Mouse (Mus musculus) Patski (cell line): ENCODE measurements around the gene Glrx5. TPM values are rescaled to one million over a fixed set of nuclear protein-coding genes. Genes with fewer than 3 reads are reported as not detected.

ENCODE experiments used
- ATAC-seq: fragments of 100-300 bp; one replicate; pipeline ENCODE4 v1.8.0; 2021
- CTCF ChIA-PET: fragments of 350-600 bp; sonication (Branson Sonifier 250); formaldehyde crosslinking; loops from one replicate; lab custom pipeline; 2022; ENCODE audit warnings: inconsistent platforms; lab: Charles Lee
- POLR2A ChIA-PET: fragments of 350-600 bp; sonication (Branson Sonifier 250); formaldehyde crosslinking; loops from one replicate; lab custom pipeline; 2022; ENCODE audit warnings: antibody characterized with exemption, inconsistent platforms; lab: Charles Lee
- DNase-seq: peaks from one replicate; pipeline ENCODE4 v3.0.0-alpha.2; 2011; ENCODE audit warnings: low read depth, low spot score
- H3K27me3 ChIP-seq: fragments of 371-371 bp; one replicate; pipeline ENCODE4 v1.5.1; 2021
- CTCF ChIP-seq: fragments of 100-300 bp; IDR thresholded peaks from one replicate; pipeline ENCODE4 v1.5.1; 2021
- in situ Hi-C: fragments of 300-500 bp; cut with MboI; formaldehyde crosslinking; loops from 3 replicates; pipeline ENCODE4 v1.11.1; 2018; ENCODE audit warnings: low pct_unique_long_range_greater_than_20kb, mixed read lengths
- polyA plus RNA-seq: library from polyadenylated mRNA; unstranded; gene quantifications from one replicate; pipeline ENCODE4 v1.2.3, GENCODE M21; 2021

The Glrx5 gene
- polyA plus RNA-seq, 1 experiment from 2014 or later: 88.8 TPM

GRCm38 (mm10) chr12:105038211-105038610, 5.7 kb downstream of the Glrx5 start:
- no peak for ATAC-seq
- ChIA-PET CTCF (interaction anchor here (0.8 kb wide), 1 partner anchor 390 kb away, joined by 3 read pairs; no protein-coding TSS in a partner anchor), POLR2A (no interaction called here)
- in situ Hi-C loops: loop anchor here (25.0 kb wide), 1 partner anchor 601 kb away; no protein-coding TSS in a partner anchor
- no peak for TF ChIP-seq CTCF
- DNase-seq: no peak
- no peaks in the 10 kb centered on the region for H3K27me3 ChIP-seq

- in situ Hi-C loops: loop anchor here (25.0 kb wide), 1 partner anchor 602 kb away; no protein-coding TSS in a partner anchor
- no peaks in the 10 kb centered on the region for H3K27me3 ChIP-seq
- ATAC-seq: no peak
- ChIA-PET POLR2A (no interaction called here), CTCF (no interaction called here)
- no peak for DNase-seq
- TF ChIP-seq CTCF: no peak
Measured at GRCm38 (mm10) chr12:105038918-105039317, 6.4 kb downstream of the Glrx5 start.

- no peak for DNase-seq
- in situ Hi-C loops: loop anchor here (10.0 to 25.0 kb wide), 2 partner anchors 385 to 602 kb away; no protein-coding TSS in a partner anchor
- CTCF ChIA-PET: no interaction called here
- no peaks in the 10 kb centered on the region for H3K27me3 ChIP-seq
- POLR2A ChIA-PET: interaction anchor here (0.5 kb wide), 1 partner anchor 137 kb away, joined by 3 read pairs; no protein-coding TSS in a partner anchor
- no peak for ATAC-seq
- TF ChIP-seq CTCF: no peak
Measured at GRCm38 (mm10) chr12:105039578-105040289, 7.2 kb downstream of the Glrx5 start.

DNA sequence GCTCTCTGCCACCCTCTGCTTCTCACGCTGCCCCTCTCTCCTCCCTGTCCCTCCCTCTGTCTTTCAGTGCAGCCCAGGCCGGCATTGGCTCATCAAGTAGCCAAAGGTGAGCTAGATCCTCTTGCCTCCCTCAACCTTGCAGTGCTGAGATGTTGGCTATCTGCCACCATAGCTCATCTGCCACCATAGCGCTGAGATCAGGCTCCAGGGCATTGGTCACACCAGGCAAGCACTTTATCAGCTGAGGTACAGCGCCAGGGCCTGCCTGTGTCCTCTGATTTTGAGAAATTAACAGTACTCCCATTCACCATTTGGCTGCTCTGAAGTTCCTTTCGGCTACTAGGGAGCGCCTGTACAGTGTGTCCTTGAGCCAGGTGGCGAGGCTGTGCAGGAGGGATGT, 8.5 kb downstream of the Glrx5 start:
- CTCF ChIA-PET: interaction anchor here (0.5 to 1.7 kb wide), 2 partner anchors 9 to 251 kb away, joined by 3 to 4 read pairs; no protein-coding TSS in a partner anchor
- in situ Hi-C loops: loop anchor here (10.0 to 25.0 kb wide), 2 partner anchors 384 to 604 kb away; no protein-coding TSS in a partner anchor

GRCm38 (mm10) chr12:105043081-105043480, 10.6 kb downstream of the Glrx5 start:
- no peak for TF ChIP-seq CTCF
- ChIA-PET POLR2A (interaction anchor here (1.0 kb wide), 1 partner anchor 11 kb away, joined by 3 read pairs; the partner anchor contains the start of gene Glrx5), CTCF (no interaction called here)
- in situ Hi-C loops: loop anchor here (10.0 to 25.0 kb wide), 2 partner anchors 382 to 606 kb away; no protein-coding TSS in a partner anchor
- DNase-seq: no peak
- H3K27me3 ChIP-seq: no peaks in the 10 kb centered on the region
- ATAC-seq: no peak

More for the DNA sequence above, 8.5 kb downstream of the Glrx5 start:
- DNase-seq (no peak), ATAC-seq (no peak)
- H3K27me3 ChIP-seq: no peaks in the 10 kb centered on the region
- POLR2A ChIA-PET: no interaction called here
- TF ChIP-seq CTCF: no peak

DNA sequence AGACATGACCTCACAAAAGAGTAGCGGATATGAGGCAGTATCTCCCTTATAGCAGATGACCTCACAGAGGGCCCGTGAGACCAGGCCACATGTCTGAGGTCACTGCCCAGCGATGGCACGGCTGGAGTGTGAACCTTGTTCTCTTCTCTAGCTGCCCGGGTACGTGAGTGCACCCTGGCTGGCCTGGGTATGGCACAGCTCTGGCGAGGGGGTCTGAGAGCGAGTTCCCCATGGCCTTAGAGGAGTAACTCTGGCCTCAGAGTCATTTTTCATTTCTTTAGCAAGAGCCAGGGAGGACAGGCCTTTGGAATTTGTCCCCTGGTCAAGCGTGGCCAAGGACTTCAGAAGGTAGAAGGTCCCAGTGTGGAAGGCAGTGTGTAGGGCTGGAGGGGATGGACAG, 12.3 kb downstream of the Glrx5 start:
- no peaks in the 10 kb centered on the region for H3K27me3 ChIP-seq
- no peak for TF ChIP-seq CTCF
- POLR2A ChIA-PET: no interaction called here
- no peak for ATAC-seq
- CTCF ChIA-PET: no interaction called here
- in situ Hi-C loops: loop anchor here (10.0 to 25.0 kb wide), 2 partner anchors 380 to 607 kb away; no protein-coding TSS in a partner anchor
- DNase-seq: no peak

DNA sequence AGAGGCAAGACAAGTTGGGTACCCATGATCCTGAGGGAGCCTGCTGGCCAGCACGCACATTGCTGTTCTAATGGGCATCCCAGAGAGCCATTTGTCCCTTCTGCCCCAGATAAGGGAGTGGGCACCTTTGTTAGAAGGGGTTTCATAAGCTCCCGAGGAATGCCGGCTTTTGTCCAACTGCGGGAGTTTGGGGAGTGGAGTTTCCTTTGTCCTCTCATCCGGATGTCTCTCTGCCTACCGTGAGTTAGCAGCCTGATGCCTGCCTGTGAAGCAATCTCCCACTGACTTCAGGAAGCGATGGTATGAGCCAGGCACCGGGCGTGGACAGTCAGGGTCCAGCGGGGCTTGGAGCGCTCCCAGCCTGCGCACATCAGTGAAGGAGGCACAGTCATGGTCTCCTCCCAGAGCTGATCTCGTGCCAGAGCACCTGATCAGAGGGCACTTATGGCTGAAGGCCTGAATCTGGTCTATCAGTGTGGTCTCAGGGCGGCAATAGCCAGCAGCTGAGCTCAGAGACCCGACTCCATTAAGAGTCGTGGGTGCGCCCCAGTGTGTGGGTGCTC, 15.9 kb downstream of the Glrx5 start:
- no peaks in the 10 kb centered on the region for H3K27me3 ChIP-seq
- no peak for TF ChIP-seq CTCF
- DNase-seq: no peak
- POLR2A ChIA-PET: no interaction called here
- in situ Hi-C loops: loop anchor here (10.0 to 25.0 kb wide), 2 partner anchors 376 to 611 kb away; no protein-coding TSS in a partner anchor
- CTCF ChIA-PET: interaction anchor here (2.1 kb wide), 1 partner anchor 56 kb away, joined by 7 read pairs; no protein-coding TSS in a partner anchor
- ATAC-seq: no peak

- no peak for TF ChIP-seq CTCF
- in situ Hi-C loops: loop anchor here (10.0 to 25.0 kb wide), 3 partner anchors 375 to 687 kb away; no protein-coding TSS in a partner anchor
- DNase-seq (no peak), ATAC-seq (no peak)
- H3K27me3 ChIP-seq: no peaks in the 10 kb centered on the region
- ChIA-PET POLR2A (no interaction called here), CTCF (interaction anchor here (1.1 to 2.1 kb wide), 3 partner anchors 8 to 54 kb away, joined by 3 to 7 read pairs (median 4); no protein-coding TSS in a partner anchor)
Measured at GRCm38 (mm10) chr12:105049813-105050212, 17.3 kb downstream of the Glrx5 start.

GRCm38 (mm10) chr12:105050898-105051297, 18.4 kb downstream of the Glrx5 start:
- ATAC-seq: no peak
- POLR2A ChIA-PET: no interaction called here

DNA sequence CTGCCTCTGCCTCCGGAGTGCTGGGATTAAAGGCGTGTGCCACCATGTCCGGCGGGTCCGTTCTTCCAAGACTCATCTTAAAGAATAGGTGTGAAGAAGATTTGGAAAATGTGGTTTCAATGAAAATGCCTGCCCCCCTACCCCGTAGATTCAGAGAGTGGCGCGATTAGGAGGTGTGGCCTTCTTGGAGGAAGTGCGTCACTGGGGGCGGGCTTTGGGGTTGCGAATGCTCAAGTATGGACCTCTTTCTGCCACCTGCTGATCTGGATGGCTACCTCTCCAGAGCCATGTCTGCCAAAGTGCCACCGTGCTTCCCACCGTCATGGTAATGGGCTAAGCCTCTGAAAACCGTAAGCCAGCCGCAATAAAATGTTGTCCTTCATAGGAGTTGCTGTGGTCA, 21.6 kb downstream of the Glrx5 start:
- no peak for TF ChIP-seq CTCF
- CTCF ChIA-PET: no interaction called here
- no peaks in the 10 kb centered on the region for H3K27me3 ChIP-seq
- ATAC-seq (no peak), DNase-seq (no peak)
- in situ Hi-C loops: loop anchor here (25.0 kb wide), 1 partner anchor 683 kb away; no protein-coding TSS in a partner anchor
- POLR2A ChIA-PET: no interaction called here

More at GRCm38 (mm10) chr12:105050898-105051297, 18.4 kb downstream of the Glrx5 start:
- in situ Hi-C loops: loop anchor here (25.0 kb wide), 1 partner anchor 686 kb away; no protein-coding TSS in a partner anchor
- no peak for TF ChIP-seq CTCF
- H3K27me3 ChIP-seq: no peaks in the 10 kb centered on the region
- CTCF ChIA-PET: interaction anchor here (1.1 kb wide), 2 partner anchors 9 to 54 kb away, joined by 4 to 6 read pairs; no protein-coding TSS in a partner anchor
- no peak for DNase-seq
